Mouse (Mus musculus): Measurements from ENCODE around the gene Hist1h3c. TPM values are rescaled to one million over a fixed set of nuclear protein-coding genes. Genes with fewer than 3 reads are reported as not detected.
"Not testable (repeated sequence)": the region's sequence is repeated elsewhere in the genome, so short reads cannot be mapped to it uniquely, and the experiment has no call there.

Gene Hist1h3c
- polyA plus RNA-seq, 1 experiment from 2014 or later, result 9.2 TPM

DNA sequence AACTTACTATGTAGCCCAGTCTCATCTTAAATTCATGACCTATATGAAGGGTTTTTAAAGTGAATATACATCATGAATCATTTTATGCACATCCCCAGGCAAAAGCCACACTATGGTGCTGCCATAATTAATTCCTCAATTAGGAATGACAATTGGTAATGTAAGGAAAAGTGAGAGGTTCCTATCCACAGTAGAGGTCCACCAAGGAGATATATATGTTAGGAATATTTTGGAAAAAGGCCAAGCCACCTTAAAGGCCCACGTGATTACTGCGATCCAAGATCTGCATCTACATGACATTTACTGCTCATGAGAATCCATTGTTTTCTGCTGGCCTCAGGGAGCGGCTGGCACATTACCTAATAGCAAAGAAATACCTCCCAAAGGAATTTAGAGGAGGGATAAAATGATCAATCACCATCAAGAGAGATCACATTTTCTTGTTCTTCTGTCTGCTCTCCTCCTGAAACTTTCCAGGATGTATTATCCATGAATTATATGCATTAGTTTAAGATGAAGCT, 13.9 kb upstream of the Hist1h3c start:
- H3K36me3 ChIP-seq (ENCODE audit: control insufficient read depth, insufficient read depth, low read length), result no peaks in the 10 kb centered on the region
- DNase-seq (ENCODE audit: low spot score, missing footprints), result peak; percentile 90

DNA sequence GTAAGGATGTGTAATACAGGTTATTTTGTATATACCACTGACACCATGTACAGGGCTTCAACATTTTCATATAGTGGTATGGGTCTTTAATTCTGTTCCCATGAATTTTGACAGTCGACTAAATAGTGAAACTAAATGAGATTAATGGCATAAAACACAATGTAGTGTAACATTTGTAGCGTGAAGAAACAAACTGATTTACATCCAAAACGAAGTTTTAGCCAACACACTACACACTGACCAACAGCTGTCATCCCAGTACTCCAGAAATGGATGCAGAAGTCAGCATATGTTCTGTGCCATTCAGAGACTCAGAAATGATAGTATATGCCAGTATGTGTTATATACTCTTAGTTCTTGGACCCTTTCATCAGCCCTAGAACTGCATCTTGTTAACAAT, 12.5 kb upstream of the Hist1h3c start:
- no peak for ATAC-seq (ENCODE audit: low FRiP score)
- peak; percentile 87 for DNase-seq (ENCODE audit: low spot score, missing footprints)
- no peaks in the 10 kb centered on the region for H3K27me3 ChIP-seq (ENCODE audit: control insufficient read depth, insufficient read depth, low read length)
- H3K4me3 ChIP-seq (ENCODE audit: low read depth, low read length), result no peak overlapping the region
- H3K4me2 ChIP-seq, result peak overlapping the region; percentile 45; the same call in 1 of the 2 replicates
- no peaks in the 10 kb centered on the region for H3K9me3 ChIP-seq (ENCODE audit: control insufficient read depth, low read length)
- H3K4me1 ChIP-seq (ENCODE audit: control insufficient read depth, insufficient read depth, low read length), result peaks cover 18% of the 10 kb centered on the region
- WGBS, result 52% methylated on average over 3 of the region's 3 CpGs
- no peak overlapping the region for H3K9ac ChIP-seq (ENCODE audit: low read length)
- H3K27ac ChIP-seq (ENCODE audit: low read depth, low read length), result no peak overlapping the region
- H3K36me3 ChIP-seq (ENCODE audit: control insufficient read depth, insufficient read depth, low read length), result no peaks in the 10 kb centered on the region

More for the DNA sequence above, 13.9 kb upstream of the Hist1h3c start:
- H3K4me3 ChIP-seq (ENCODE audit: low read depth, low read length), result no peak overlapping the region
- ATAC-seq (ENCODE audit: low FRiP score), result no peak
- peaks cover 24% of the 10 kb centered on the region for H3K4me1 ChIP-seq (ENCODE audit: control insufficient read depth, insufficient read depth, low read length)
- H3K9ac ChIP-seq (ENCODE audit: low read length), result no peak overlapping the region
- H3K27me3 ChIP-seq (ENCODE audit: control insufficient read depth, insufficient read depth, low read length), result no peaks in the 10 kb centered on the region
- no peak overlapping the region for H3K27ac ChIP-seq (ENCODE audit: low read depth, low read length)
- H3K4me2 ChIP-seq, result no peak overlapping the region
- WGBS, result 85% methylated on average over 3 of the region's 3 CpGs
- no peaks in the 10 kb centered on the region for H3K9me3 ChIP-seq (ENCODE audit: control insufficient read depth, low read length)

DNA sequence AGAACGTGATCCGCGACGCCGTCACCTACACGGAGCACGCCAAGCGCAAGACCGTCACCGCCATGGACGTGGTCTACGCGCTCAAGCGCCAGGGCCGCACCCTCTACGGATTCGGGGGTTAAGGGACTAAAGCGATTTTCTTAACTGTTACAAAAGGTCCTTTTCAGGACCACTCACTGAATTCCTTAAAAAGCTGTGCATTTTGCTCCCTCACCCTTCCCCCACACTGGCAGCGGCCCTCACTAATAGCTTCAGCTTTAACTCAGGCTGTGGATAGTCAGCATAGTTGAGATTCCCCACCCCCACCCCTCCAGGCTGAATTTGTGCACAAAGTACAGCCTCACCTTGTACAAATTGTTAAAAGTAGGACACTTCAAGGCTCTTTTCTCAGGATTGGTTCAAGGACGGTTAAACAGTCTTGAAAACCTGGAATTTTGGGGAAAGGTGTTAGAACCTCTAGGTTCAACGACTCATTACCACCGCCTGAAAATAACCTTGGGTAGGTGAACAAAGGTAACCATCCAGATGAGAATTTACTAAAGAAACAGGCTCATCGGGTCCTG, 11.9 kb upstream of the Hist1h3c start:
- H3K4me2 ChIP-seq, result peak overlapping the region; percentile 45
- DNase-seq (ENCODE audit: low spot score, missing footprints), result peak; percentile 96
- H3K4me1 ChIP-seq (ENCODE audit: control insufficient read depth, insufficient read depth, low read length), result peaks cover 20% of the 10 kb centered on the region
- H3K27me3 ChIP-seq (ENCODE audit: control insufficient read depth, insufficient read depth, low read length), result no peaks in the 10 kb centered on the region
- H3K4me3 ChIP-seq (ENCODE audit: low read depth, low read length), result peak overlapping the region; percentile 19
- H3K27ac ChIP-seq (ENCODE audit: low read depth, low read length), result peak overlapping the region; percentile 70
- H3K36me3 ChIP-seq (ENCODE audit: control insufficient read depth, insufficient read depth, low read length), result no peaks in the 10 kb centered on the region
- ATAC-seq (ENCODE audit: low FRiP score), result no peak; the same call in 1 of the 2 replicates
- no peaks in the 10 kb centered on the region for H3K9me3 ChIP-seq (ENCODE audit: control insufficient read depth, low read length)
- 2% methylated on average over 13 of the region's 23 CpGs for WGBS
- peak overlapping the region; percentile 71 for H3K9ac ChIP-seq (ENCODE audit: low read length)

DNA sequence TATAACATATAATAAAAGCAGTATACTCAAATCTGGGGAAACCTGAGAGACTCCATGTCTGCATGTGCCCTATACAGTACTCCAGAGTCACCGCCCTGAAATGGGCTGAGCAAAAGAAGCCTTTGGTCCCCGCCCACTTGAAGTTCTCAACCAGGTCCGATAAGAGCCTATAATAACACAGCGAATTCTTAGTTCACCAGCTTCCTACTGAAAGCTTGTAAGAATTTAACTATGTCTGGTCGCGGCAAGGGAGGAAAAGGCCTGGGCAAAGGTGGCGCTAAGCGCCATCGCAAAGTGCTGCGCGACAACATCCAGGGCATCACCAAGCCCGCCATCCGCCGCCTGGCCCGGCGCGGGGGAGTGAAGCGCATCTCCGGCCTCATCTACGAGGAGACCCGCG, 11.4 kb upstream of the Hist1h3c start, which contains the start of gene Hist1h4b:
Gene Hist1h4b, plus strand, starts transcription at position 224 of the 400 bp plus-strand sequence.
- H3K27me3 ChIP-seq (ENCODE audit: control insufficient read depth, insufficient read depth, low read length), result no peaks in the 10 kb centered on the region
- H3K4me3 ChIP-seq (ENCODE audit: low read depth, low read length), result peak within 1 kb of the TSS; percentile 19
- peak within 1 kb of the TSS; percentile 71 for H3K9ac ChIP-seq (ENCODE audit: low read length)
- no peaks in the 10 kb centered on the region for H3K36me3 ChIP-seq (ENCODE audit: control insufficient read depth, insufficient read depth, low read length)
- H3K27ac ChIP-seq (ENCODE audit: low read depth, low read length), result peak within 1 kb of the TSS; percentile 70
- under 1% methylated on average over 11 of the region's 22 CpGs for WGBS
- no peaks in the 10 kb centered on the region for H3K9me3 ChIP-seq (ENCODE audit: control insufficient read depth, low read length)
- DNase-seq (ENCODE audit: low spot score, missing footprints), result peak; percentile 99
- peaks cover 20% of the 10 kb centered on the region for H3K4me1 ChIP-seq (ENCODE audit: control insufficient read depth, insufficient read depth, low read length)
- peak within 1 kb of the TSS; percentile 45 for H3K4me2 ChIP-seq
- ATAC-seq (ENCODE audit: low FRiP score), result peak; percentile 69

DNA sequence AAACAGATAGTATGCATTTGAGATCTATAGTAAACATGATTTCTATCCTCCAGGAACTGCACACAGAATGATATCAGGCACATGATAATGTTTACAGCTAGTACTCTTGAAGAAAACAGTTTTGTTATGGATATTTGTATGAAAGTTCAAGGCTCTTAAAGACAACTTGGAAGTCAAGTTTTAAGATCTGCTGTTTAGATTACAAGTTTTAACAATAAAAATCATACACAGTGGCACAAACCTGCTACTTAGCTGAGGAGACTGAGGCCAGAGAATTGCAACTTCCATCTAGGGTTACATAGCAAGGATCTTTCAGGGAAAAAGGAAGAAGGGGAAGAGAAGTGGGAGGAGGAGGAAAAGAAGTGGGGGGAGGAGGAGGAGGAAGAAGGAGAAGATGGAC, 9.6 kb upstream of the Hist1h3c start:
- no peak overlapping the region for H3K4me3 ChIP-seq (ENCODE audit: low read depth, low read length)
- no peak overlapping the region for H3K9ac ChIP-seq (ENCODE audit: low read length)
- peaks cover 13% of the 10 kb centered on the region for H3K4me1 ChIP-seq (ENCODE audit: control insufficient read depth, insufficient read depth, low read length)
- DNase-seq (ENCODE audit: low spot score, missing footprints) (peak; percentile 47), ATAC-seq (ENCODE audit: low FRiP score) (no peak)
- H3K27ac ChIP-seq (ENCODE audit: low read depth, low read length), result no peak overlapping the region
- no peaks in the 10 kb centered on the region for H3K9me3 ChIP-seq (ENCODE audit: control insufficient read depth, low read length)
- no peaks in the 10 kb centered on the region for H3K36me3 ChIP-seq (ENCODE audit: control insufficient read depth, insufficient read depth, low read length)
- no peak overlapping the region for H3K4me2 ChIP-seq
- H3K27me3 ChIP-seq (ENCODE audit: control insufficient read depth, insufficient read depth, low read length), result no peaks in the 10 kb centered on the region

DNA sequence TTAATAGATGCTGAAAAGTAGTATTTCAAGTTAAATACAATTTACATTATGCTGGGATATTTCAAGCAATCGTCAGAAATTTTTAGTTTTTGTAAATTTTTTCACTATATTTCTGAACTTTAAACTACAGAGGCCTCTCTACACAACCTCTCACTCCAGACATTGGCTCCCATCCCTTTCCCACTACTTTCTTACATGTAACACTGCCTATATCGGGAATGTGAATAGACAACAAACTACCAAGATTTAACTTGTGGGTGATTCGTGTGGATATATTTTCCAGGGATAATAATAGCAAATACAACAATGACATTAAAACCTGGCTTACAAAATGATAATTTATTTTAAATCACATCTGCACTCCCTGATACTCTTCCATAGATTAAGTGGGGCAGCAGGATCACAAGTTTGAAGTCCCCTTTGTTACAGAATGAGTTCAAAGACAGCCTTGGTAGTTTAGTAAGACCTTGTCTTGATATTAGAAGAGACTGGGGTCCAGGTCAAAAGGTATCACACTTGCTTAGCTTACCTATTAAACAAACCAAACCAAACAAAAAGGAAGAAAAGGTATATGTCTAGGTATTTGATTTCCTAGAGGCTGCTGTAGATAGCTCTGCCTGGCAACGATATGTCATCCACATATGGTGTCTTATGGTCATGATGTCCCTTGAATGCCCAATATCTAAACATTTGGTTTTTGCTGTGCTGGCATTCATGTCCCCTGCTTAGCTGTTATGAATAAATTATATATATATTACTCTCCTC, 8.1 kb upstream of the Hist1h3c start:
- ATAC-seq (ENCODE audit: low FRiP score) (no peak), DNase-seq (ENCODE audit: low spot score, missing footprints) (peak; percentile 91)
- Histone ChIP-seq H3K27me3 (ENCODE audit: control insufficient read depth, insufficient read depth, low read length) (no peaks in the 10 kb centered on the region), H3K9ac (ENCODE audit: low read length) (no peak overlapping the region; the same call in 1 of the 2 replicates), H3K4me2 (peak overlapping the region; percentile 53), H3K36me3 (ENCODE audit: control insufficient read depth, insufficient read depth, low read length) (no peaks in the 10 kb centered on the region), H3K4me1 (ENCODE audit: control insufficient read depth, insufficient read depth, low read length) (peaks cover 10% of the 10 kb centered on the region), H3K9me3 (ENCODE audit: control insufficient read depth, low read length) (no peaks in the 10 kb centered on the region), H3K27ac (ENCODE audit: low read depth, low read length) (peak overlapping the region; percentile 76), H3K4me3 (ENCODE audit: low read depth, low read length) (no peak overlapping the region)
- 56% methylated on average over 4 of the region's 4 CpGs for WGBS

DNA sequence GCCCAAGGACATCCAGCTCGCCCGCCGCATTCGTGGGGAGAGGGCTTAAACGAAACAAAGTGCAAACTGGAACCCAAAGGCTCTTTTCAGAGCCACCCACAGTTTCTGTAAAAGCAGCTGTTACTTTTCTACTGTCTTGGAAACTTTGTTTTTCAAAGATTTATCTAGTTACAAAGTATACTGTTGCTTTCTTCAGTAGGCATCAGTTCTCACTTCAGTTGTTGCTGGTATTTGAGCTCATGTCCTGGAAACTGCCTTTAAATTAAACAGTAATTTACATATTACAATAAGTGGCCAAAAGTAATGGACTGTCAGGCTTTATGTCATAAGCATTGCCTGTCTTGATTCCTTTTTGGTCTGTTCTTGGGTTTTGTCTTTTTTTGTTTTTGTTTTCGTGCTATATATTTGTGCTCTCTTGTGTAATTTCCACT, 7.4 kb upstream of the Hist1h3c start:
- Histone ChIP-seq H3K4me1 (ENCODE audit: control insufficient read depth, insufficient read depth, low read length) (peaks cover 13% of the 10 kb centered on the region), H3K4me3 (ENCODE audit: low read depth, low read length) (peak overlapping the region; percentile 33), H3K27me3 (ENCODE audit: control insufficient read depth, insufficient read depth, low read length) (no peaks in the 10 kb centered on the region), H3K36me3 (ENCODE audit: control insufficient read depth, insufficient read depth, low read length) (no peaks in the 10 kb centered on the region), H3K9ac (ENCODE audit: low read length) (peak overlapping the region; percentile 65), H3K27ac (ENCODE audit: low read depth, low read length) (peak overlapping the region; percentile 76), H3K4me2 (peak overlapping the region; percentile 53), H3K9me3 (ENCODE audit: control insufficient read depth, low read length) (no peaks in the 10 kb centered on the region)
- 5% methylated on average over 6 of the region's 6 CpGs for WGBS
- DNase-seq (ENCODE audit: low spot score, missing footprints), result peak; percentile 93
- ATAC-seq (ENCODE audit: low FRiP score), result no peak

DNA sequence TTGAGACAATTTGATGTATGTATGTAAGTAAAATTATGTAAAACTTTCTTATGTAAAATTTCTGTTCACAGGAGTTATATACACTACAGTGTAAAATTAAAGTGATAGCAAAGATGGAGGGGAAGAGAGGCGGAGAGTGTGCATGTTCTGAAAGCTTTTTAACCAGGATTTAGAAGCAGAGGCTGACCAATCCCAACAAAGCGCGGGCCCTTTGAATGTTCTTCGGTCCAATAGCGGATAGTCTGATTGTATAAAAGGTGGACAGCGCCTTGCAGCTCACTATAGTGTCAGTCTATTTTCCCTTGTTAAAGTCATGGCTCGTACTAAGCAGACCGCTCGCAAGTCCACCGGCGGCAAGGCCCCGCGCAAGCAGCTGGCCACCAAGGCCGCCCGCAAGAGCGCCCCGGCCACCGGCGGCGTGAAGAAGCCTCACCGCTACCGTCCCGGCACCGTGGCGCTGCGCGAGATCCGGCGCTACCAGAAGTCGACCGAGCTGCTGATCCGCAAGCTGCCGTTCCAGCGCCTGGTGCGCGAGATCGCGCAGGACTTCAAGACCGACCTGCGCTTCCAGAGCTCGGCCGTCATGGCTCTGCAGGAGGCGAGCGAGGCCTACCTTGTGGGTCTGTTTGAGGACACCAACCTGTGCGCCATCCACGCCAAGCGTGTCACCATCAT, 6.8 kb upstream of the Hist1h3c start, which contains the start of gene Hist1h3b:
Gene Hist1h3b, plus strand, starts transcription at position 201 of the 675 bp plus-strand sequence.
- Histone ChIP-seq H3K4me2 (peak within 1 kb of the TSS; percentile 53), H3K27ac (ENCODE audit: low read depth, low read length) (peak within 1 kb of the TSS; percentile 94), H3K9ac (ENCODE audit: low read length) (peak within 1 kb of the TSS; percentile 70), H3K4me1 (ENCODE audit: control insufficient read depth, insufficient read depth, low read length) (peaks cover 13% of the 10 kb centered on the region), H3K4me3 (ENCODE audit: low read depth, low read length) (peak within 1 kb of the TSS; percentile 38)
- H3K27me3 ChIP-seq (ENCODE audit: control insufficient read depth, insufficient read depth, low read length); H3K36me3 ChIP-seq (ENCODE audit: control insufficient read depth, insufficient read depth, low read length); H3K9me3 ChIP-seq (ENCODE audit: control insufficient read depth, low read length): not testable (repeated sequence)
- WGBS, result 0% methylated on average over 18 of the region's 47 CpGs
- ATAC-seq (ENCODE audit: low FRiP score), result peak; percentile 92
- peak; percentile 99 for DNase-seq (ENCODE audit: low spot score, missing footprints)

All from midbrain, embryonic 11.5 days (tissue).